Mouse (Mus musculus) kidney, adult 2 months (tissue): Measurements from ENCODE around the gene Plxna3. TPM values are rescaled to one million over a fixed set of nuclear protein-coding genes. Genes with fewer than 3 reads are reported as not detected.

ENCODE experiments used
- DNase-seq: peaks from one replicate; pipeline ENCODE4 v3.0.0; 2021
- H3K27ac ChIP-seq: fragments of 200-500 bp; 2 replicates; pipeline ENCODE4 v1.5.1; 2012; ENCODE audit warnings: low read depth, low read length, control low read depth, inconsistent platforms; ENCODE audit not compliant: insufficient read depth
- H3K27me3 ChIP-seq: fragments of 200-500 bp; replicated peaks from 2 replicates; pipeline ENCODE4 v1.6.1; 2012; ENCODE audit warnings: mild to moderate bottlenecking, moderate library complexity, low read length, inconsistent platforms; ENCODE audit not compliant: control insufficient read depth, insufficient read depth
- H3K36me3 ChIP-seq: fragments of 200-500 bp; 2 replicates; pipeline ENCODE4 v1.6.1; 2012; ENCODE audit warnings: mild to moderate bottlenecking, moderate library complexity, low read length, inconsistent platforms; ENCODE audit not compliant: control insufficient read depth, insufficient read depth
- H3K4me1 ChIP-seq: fragments of 200-500 bp; 2 replicates; pipeline ENCODE4 v1.6.1; 2011; ENCODE audit warnings: low read length; ENCODE audit not compliant: control insufficient read depth, insufficient read depth
- H3K4me3 ChIP-seq: fragments of 200-500 bp; 2 replicates; pipeline ENCODE4 v1.5.1; 2011; ENCODE audit warnings: mild to moderate bottlenecking, low read depth, low read length, control low read depth; ENCODE audit not compliant: insufficient read depth
- CTCF ChIP-seq: fragments of 200-500 bp; conservative IDR thresholded peaks from 2 replicates; pipeline ENCODE4 v1.5.1; 2011; ENCODE audit warnings: low read depth, mild to moderate bottlenecking, control low read depth, low read length, moderate library complexity, mixed read lengths; ENCODE audit not compliant: insufficient read depth, insufficient read length
- POLR2A ChIP-seq: fragments of 200-500 bp; IDR thresholded peaks from one replicate; pipeline ENCODE4 v1.6.1; 2011; ENCODE audit warnings: low read depth, low read length, control low read depth
- WGBS: fragments of 180-500 bp; shearing (Covaris S2); methylation state at CpG from one replicate; pipeline ENCODE4 v1.1.7; 2018; 5-methylcytosine and 5-hydroxymethylcytosine counted together
- polyA plus RNA-seq: library from polyadenylated mRNA; depleted of rRNA; stranded (reverse); fragments of >200 nt; gene quantifications from 2 replicates; pipeline ENCODE4 v1.2.3, GENCODE M21; 2012; rRNA removed

Gene Plxna3
- polyA plus RNA-seq, 1 experiment, result 5.8 TPM

GRCm38 (mm10) chrX:74372888-74373549 is 44.2 kb downstream of the Plxna3 start, which contains the start of the genes Ubl4a and Slc10a3:
Gene Ubl4a, minus strand, starts transcription at chrX:74373218.
Gene Slc10a3, minus strand, starts transcription at chrX:74373349.
- TF ChIP-seq CTCF (no peak), POLR2A (peak; percentile 27)
- H3K4me3 ChIP-seq, result peak within 1 kb of the TSS; percentile 69
- peaks cover 4% of the 10 kb centered on the region; the same call in 1 of the 2 replicates for H3K4me1 ChIP-seq
- no peaks in the 10 kb centered on the region for H3K36me3 ChIP-seq
- DNase-seq, result peak; percentile 94
- WGBS, result under 1% methylated on average over 30 of the region's 32 CpGs
- H3K27me3 ChIP-seq, result no peaks in the 10 kb centered on the region
- peak within 1 kb of the TSS; percentile 25; the same call in 1 of the 2 replicates for H3K27ac ChIP-seq

- H3K27me3 ChIP-seq, result no peaks in the 10 kb centered on the region
- H3K4me3 ChIP-seq, result no peak overlapping the region
- no peak overlapping the region for H3K27ac ChIP-seq
- TF ChIP-seq POLR2A, result no peak
- no peak for TF ChIP-seq CTCF
- WGBS, result 97% methylated on average over 2 of the region's 2 CpGs
- no peak for DNase-seq
- no peaks in the 10 kb centered on the region for H3K4me1 ChIP-seq
- H3K36me3 ChIP-seq, result no peaks in the 10 kb centered on the region
Observed at GRCm38 (mm10) chrX:74384451-74384850, 55.6 kb downstream of the Plxna3 start.

- no peak for TF ChIP-seq CTCF
- no peak for TF ChIP-seq POLR2A
- Histone ChIP-seq H3K27ac (no peak overlapping the region), H3K4me1 (no peaks in the 10 kb centered on the region; the same call in 1 of the 2 replicates), H3K36me3 (no peaks in the 10 kb centered on the region), H3K4me3 (no peak overlapping the region), H3K27me3 (no peaks in the 10 kb centered on the region)
- DNase-seq, result no peak
Observed at GRCm38 (mm10) chrX:74388153-74388552, 59.3 kb downstream of the Plxna3 start.

- Histone ChIP-seq H3K4me1 (no peaks in the 10 kb centered on the region; the same call in 1 of the 2 replicates), H3K4me3 (peak within 1 kb of the TSS; percentile 60), H3K36me3 (no peaks in the 10 kb centered on the region), H3K27me3 (no peaks in the 10 kb centered on the region), H3K27ac (peak within 1 kb of the TSS; percentile 63)
- WGBS, result 0% methylated on average over 27 of the region's 30 CpGs
- peak; percentile 91 for DNase-seq
- TF ChIP-seq POLR2A (peak; percentile 55), CTCF (peak; percentile 55)
Observed at GRCm38 (mm10) chrX:74392535-74393443, 63.9 kb downstream of the Plxna3 start, which contains the start of the genes Fam3a and Ikbkg. Gene Fam3a, minus strand, starts transcription at chrX:74393272. Gene Ikbkg, plus strand, starts transcription at chrX:74393290.

Other genes with a start within 250 kb of the Plxna3 start
- not detected in 2 replicates for gene Opn1mw, start 201.6 kb upstream of the Plxna3 start, polyA plus RNA-seq
- gene Mecp2, start 193.7 kb upstream of the Plxna3 start, polyA plus RNA-seq, result 6.8 and 7.0 TPM in 2 replicates
- gene Tex28, start 161.2 kb upstream of the Plxna3 start, polyA plus RNA-seq, result not detected in 2 replicates
- gene Tktl1, start 151.8 kb upstream of the Plxna3 start, polyA plus RNA-seq, result not detected in 2 replicates
- 125 and 161 TPM in 2 replicates for gene Flna, start 79.2 kb upstream of the Plxna3 start, polyA plus RNA-seq
- gene Emd, start 74.4 kb upstream of the Plxna3 start, polyA plus RNA-seq, result 41.1 and 45.2 TPM in 2 replicates
- gene Rpl10, start 58.3 kb upstream of the Plxna3 start, polyA plus RNA-seq, result 1,301 and 1,460 TPM in 2 replicates
- 79.6 and 104 TPM in 2 replicates for gene Taz, start 47.2 kb upstream of the Plxna3 start, polyA plus RNA-seq
- gene Dnase1l1, start 46.7 kb upstream of the Plxna3 start, polyA plus RNA-seq, result 26.0 and 26.1 TPM in 2 replicates
- gene Atp6ap1, start 32.0 kb upstream of the Plxna3 start, polyA plus RNA-seq, result 382 and 458 TPM in 2 replicates
- 120 and 150 TPM in 2 replicates for gene Gdi1, start 24.1 kb upstream of the Plxna3 start, polyA plus RNA-seq
- 13.1 and 17.7 TPM in 2 replicates for gene Fam50a, start 16.0 kb upstream of the Plxna3 start, polyA plus RNA-seq
- 78.3 and 81.7 TPM in 2 replicates for gene Lage3, start 24.6 kb downstream of the Plxna3 start, polyA plus RNA-seq
- gene Ubl4a, start 44.2 kb downstream of the Plxna3 start, polyA plus RNA-seq, result 43.3 and 50.4 TPM in 2 replicates
- 13.9 and 17.4 TPM in 2 replicates for gene Slc10a3, start 44.3 kb downstream of the Plxna3 start, polyA plus RNA-seq
- 47.1 and 53.5 TPM in 2 replicates for gene Fam3a, start 64.2 kb downstream of the Plxna3 start, polyA plus RNA-seq
- gene Ikbkg, start 64.2 kb downstream of the Plxna3 start, polyA plus RNA-seq, result 10.7 and 11.2 TPM in 2 replicates
- 34.1 and 34.8 TPM in 2 replicates for gene G6pdx, start 100.1 kb downstream of the Plxna3 start, polyA plus RNA-seq
- not detected in 2 replicates for gene Gm6880, start 152.3 kb downstream of the Plxna3 start, polyA plus RNA-seq
- gene Olfr1326-ps1, start 245.8 kb downstream of the Plxna3 start, polyA plus RNA-seq, result not detected in 2 replicates